Mouse (Mus musculus): ENCODE measurements around the gene Csf3.
"Not testable (repeated sequence)": the region's sequence is repeated elsewhere in the genome, so short reads cannot be mapped to it uniquely, and the experiment has no call there.

The Csf3 gene

DNA sequence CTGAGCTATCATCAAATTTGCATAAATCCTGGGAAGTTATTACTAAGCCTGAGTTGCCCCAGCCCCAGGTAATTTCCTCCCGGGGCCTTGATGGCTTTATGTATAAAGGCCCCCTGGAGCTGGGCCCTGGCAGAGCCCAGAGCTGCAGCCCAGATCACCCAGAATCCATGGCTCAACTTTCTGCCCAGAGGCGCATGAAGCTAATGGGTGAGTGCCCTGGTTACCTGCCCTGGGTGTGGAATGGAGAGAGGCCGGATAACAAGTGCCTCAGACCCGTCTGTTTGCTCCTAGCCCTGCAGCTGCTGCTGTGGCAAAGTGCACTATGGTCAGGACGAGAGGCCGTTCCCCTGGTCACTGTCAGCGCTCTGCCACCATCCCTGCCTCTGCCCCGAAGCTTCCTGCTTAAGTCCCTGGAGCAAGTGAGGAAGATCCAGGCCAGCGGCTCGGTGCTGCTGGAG, at the start of gene Csf3:
Gene Csf3 (plus strand): TSS at position 51 of the 458 bp plus-strand sequence.
- DNase-seq = no peak

DNA sequence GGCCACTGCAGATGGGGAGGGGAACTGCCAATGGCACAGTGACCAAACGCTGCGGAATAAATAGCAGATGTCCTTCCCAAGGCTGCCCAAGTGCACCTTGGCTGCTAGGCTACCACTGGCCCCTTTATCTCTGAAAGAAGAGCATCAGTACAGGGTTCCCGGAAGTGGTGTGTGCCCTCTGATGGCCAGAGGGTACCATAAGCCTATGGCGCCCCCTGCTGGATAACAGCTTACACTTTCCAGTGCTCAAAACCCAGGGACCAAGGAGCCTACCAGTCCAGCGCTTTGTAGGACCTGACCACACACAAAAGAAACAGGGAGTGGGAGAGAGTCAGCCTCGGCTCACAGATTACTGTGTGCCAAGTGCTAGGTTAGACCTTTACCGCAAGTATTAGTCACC, 46.0 kb upstream of the Csf3 start:
- peak; percentile 77 for DNase-seq

- DNase-seq = peak; percentile 27
These were observed 40.5 kb upstream of the Csf3 start for GRCm38 (mm10) chr11:98660517-98660916.

DNA sequence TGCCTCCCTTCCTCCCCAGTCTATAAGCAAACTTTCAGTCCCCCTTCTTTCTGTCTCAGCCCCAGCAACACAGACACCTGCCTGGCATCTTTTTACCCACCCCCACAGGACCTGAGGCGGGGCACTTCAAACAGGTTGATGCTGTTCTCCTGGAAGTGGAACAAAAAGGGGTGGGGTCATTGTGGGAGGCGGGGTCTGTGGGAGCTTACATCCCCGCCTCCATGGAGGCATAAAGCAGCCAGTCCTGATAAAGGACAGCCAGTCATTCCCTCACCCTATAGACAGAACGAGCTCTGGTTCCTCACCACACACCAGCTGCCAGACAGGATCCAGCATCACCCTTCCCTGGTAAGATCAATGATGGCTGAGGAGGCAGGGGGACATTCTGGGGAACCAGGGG, 37.0 kb upstream of the Csf3 start, which contains the start of gene Gsdma:
Gene Gsdma (plus strand): TSS at position 261 of the 400 bp plus-strand sequence.
- no peak for DNase-seq

- DNase-seq = no peak
These were observed 32.1 kb upstream of the Csf3 start for GRCm38 (mm10) chr11:98668984-98669383.

DNA sequence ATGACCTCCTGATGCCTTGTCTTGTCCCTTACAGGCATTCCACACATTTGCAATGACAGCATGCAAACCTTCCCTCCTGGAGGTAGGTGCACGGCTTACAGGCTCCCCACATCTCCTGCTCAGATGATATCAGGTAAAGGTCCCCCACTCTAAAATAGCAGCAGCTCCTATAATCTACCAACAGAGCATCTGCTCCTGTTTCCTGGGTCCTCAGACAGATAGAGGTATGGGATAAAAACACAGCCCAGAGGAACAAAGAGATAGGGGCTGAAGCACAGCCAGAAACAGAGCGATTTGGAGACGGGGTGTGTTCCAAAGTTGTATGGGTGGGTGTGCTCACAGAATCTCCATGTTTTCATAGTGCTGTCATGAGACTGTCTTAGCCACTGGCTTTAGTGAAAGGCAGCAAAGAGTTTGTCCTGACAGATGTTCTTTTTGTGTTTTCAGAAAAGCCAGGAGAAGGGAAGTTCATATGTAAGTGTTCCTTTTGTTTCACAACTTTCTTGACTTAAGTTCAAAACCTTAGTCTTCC, 29.7 kb upstream of the Csf3 start:
- no peak for DNase-seq

DNA sequence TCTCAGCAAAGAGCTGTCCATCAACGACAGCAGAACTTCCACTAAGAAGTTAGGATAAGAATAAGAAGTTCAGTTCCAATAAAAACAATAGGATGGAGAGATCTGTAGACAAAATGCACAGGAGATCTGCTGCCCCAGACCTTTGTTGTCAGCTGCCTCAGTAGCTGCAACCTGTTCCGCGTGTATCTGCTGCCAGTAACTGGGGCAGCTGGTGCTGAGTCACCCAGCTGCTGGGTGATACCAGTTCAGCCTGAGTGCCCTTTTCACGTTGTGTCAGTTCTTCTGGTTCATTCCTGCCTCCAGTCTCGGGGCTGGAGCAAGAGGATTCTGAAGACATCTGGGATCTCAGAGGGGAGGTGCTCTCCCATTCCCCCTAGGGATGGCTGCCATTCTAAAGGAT, 29.2 kb upstream of the Csf3 start:
- DNase-seq = no peak

DNA sequence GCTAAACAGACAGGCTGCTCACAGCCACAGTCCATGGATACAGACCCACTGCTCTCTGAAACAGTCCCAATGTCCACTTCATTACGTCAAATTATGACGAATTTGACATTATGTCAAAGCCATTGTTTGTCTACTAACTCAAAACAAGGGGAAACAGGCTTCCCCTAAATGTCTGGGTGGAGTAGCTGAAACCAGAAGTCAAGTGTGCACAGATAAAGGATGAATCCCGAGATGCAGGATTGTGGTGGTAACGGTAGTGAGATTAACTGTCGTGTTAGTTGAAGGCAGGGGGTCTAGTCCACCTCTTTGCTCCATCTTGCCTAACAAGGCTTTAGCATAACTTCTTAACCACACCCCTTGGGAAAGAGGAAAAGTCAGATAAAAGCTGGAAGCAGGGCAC, 28.6 kb upstream of the Csf3 start:
- DNase-seq = no peak

DNA sequence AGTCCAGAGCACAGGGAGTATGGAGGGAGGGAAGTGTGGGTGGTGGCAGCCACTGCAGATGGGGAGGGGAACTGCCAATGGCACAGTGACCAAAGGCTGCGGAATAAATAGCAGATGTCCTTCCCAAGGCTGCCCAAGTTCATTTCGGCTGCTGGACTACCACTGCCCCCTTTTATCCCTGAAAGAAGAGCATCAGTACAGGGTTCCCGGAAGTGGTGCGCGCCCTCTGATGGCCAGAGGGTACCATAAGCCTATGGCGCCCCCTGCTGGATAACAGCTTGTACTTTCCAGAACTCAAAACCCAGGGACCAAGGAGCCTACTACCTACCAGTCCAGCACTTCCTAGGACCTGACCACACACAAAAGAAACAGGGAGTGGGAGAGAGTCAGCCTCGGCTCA, 27.9 kb upstream of the Csf3 start:
- DNase-seq = peak; percentile 81

GRCm38 (mm10) chr11:98675829-98676363, 25.2 kb upstream of the Csf3 start:
- no peak for DNase-seq

GRCm38 (mm10) chr11:98680023-98680422, 21.0 kb upstream of the Csf3 start:
- no peak for DNase-seq

- not testable (repeated sequence) for DNase-seq
These were observed 20.5 kb upstream of the Csf3 start for GRCm38 (mm10) chr11:98680595-98680994.

GRCm38 (mm10) chr11:98681186-98681585, 19.9 kb upstream of the Csf3 start:
- DNase-seq = no peak

DNA sequence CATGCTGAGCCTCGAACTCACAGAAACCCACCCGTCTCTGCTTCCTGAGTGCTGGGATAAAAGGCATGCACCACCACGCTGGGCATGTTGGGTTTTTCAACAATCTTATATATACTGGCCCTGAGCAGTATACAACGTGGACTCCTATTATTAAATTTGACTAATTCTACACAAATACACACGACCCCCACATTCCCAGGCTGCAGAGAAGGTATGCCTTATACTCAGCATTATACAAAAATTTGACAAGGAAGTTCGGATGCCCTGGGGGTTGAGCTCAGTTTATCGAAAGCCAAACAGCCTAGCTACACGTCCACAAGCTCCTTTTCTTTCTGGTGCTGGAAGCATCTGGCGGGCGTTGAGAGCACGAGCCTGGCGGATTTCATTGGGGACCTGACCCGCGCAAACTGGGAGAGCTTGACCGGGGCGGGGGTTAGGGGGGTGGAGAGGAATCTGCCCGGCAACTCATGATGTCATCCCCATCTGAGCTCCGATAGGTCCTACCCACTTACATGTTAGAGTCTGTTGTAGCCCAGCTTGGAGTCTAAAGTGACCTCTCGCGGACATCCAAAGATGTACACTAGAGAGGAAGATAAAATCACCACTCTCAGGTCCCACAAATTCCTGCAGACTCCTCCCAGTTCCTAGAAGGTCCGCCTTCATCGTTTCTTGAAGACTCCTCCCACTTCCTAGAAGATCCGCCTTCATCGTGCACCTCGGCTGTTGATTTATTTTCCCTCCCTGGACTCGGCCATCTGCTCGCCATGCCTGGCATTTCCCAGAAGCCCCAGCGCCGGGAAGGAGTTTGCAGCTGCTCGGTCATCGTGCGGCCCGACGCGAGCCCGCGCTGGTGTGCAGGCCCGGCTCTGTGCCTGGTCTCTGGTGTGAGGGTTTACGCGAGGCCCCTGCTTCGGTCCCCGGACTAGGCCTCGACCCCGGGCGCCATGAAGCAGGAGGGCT, 19.0 kb upstream of the Csf3 start, which contains the start of gene Psmd3:
Gene Psmd3 (plus strand): TSS at position 769 of the 960 bp plus-strand sequence.
- DNase-seq = peak; percentile 95

GRCm38 (mm10) chr11:98682811-98683210, 18.3 kb upstream of the Csf3 start:
- no peak for DNase-seq

DNA sequence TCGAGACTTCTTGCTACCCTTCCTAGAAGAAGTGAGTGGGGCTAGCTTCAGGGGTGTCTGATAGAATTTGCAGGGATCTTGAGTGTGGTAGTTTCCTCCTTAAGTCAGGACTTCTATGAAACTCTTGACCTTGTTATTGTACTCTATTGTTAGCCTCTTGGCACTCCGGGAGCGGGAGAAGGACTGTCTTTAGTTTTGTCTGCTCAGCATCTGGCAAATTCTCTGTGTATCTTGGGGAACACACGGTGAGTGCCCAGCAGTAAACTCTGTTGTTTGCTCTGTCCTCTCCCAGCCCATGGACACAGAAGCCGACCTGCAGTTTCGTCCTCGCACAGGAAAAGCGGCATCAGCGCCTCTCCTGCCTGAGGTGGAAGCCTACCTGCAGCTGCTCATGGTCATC, 15.4 kb upstream of the Csf3 start:
- no peak for DNase-seq

- DNase-seq = no peak
These were observed 14.1 kb upstream of the Csf3 start for GRCm38 (mm10) chr11:98686976-98687375.

- no peak for DNase-seq
These were observed 13.1 kb upstream of the Csf3 start for GRCm38 (mm10) chr11:98688009-98688408.

DNA sequence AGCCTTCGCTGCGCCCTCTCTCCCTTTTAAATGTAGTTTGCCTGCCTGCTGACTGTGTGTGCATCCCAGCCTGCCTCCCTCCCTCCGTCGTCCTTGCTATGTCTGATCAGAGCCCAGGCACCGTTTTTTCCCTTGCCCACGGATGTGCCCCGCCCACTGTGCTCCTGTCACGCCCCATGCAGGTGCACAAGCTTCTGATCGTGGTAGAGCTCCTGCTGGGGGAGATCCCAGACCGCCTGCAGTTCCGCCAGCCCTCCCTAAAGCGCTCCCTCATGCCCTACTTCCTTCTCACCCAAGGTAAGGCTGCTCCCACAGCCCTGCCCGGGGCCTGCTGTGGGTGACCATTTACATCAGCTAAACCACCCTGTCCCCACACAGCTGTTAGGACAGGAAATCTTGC, 7.9 kb upstream of the Csf3 start:
- DNase-seq = peak; percentile 87

- no peak for DNase-seq
These were observed 7.3 kb upstream of the Csf3 start for GRCm38 (mm10) chr11:98693746-98694145.

GRCm38 (mm10) chr11:98694301-98694700, 6.8 kb upstream of the Csf3 start:
- no peak for DNase-seq

- no peak for DNase-seq
These were observed 5.7 kb upstream of the Csf3 start for GRCm38 (mm10) chr11:98695408-98695807.

- DNase-seq = no peak
These were observed 4.4 kb upstream of the Csf3 start for GRCm38 (mm10) chr11:98696454-98697216.

Measured in thymus, postnatal 4 days (tissue).